Mouse (Mus musculus) macrophage (primary cell): Measurements from ENCODE around the gene Ccdc83. TPM values are rescaled to one million over a fixed set of nuclear protein-coding genes. Genes with fewer than 3 reads are reported as not detected.

ENCODE experiments used
- H3K27ac ChIP-seq: fragments of 350-480 bp; formaldehyde crosslinking; 2 replicates; pipeline ENCODE4 v1.9.0; 2021
- H3K36me3 ChIP-seq: fragments of 350-480 bp; formaldehyde crosslinking; 2 replicates; pipeline ENCODE4 v1.9.0; 2021; ENCODE audit errors: inconsistent target
- H3K4me3 ChIP-seq: fragments of 350-480 bp; formaldehyde crosslinking; 2 replicates; pipeline ENCODE4 v1.9.0; 2021; ENCODE audit errors: inconsistent target
- H3K79me2 ChIP-seq: fragments of 350-480 bp; formaldehyde crosslinking; 2 replicates; pipeline ENCODE4 v1.9.0; 2021; ENCODE audit errors: inconsistent target
- WGBS: methylation state at CpG from one replicate; pipeline ENCODE4 v1.1.7; 2026; ENCODE audit warnings: inconsistent platforms; ENCODE audit not compliant: missing documents; 5-methylcytosine and 5-hydroxymethylcytosine counted together
- polyA plus RNA-seq: library from polyadenylated mRNA; stranded (reverse); fragments of 250-400 nt; gene quantifications from 3 replicates; pipeline ENCODE4 v1.2.4, GENCODE M21; 2018; ENCODE audit warnings: inconsistent platforms
- total RNA-seq, 78 experiments: library from RNA; depleted of rRNA; stranded (reverse); fragments of 250-400 nt; gene quantifications; 1 replicate in 9 of 78; 2 replicates in 24 of 78; 3 replicates in 43 of 78; 4 replicates in 2 of 78; pipeline ENCODE4 v1.2.4; 2018; ENCODE audit warnings: inconsistent platforms in 56 of 78

Gene Ccdc83
- not detected for total RNA-seq (2018; cell fraction: chromatin; rRNA removed)
- not detected for total RNA-seq (2018; cell fraction: cytosol; rRNA removed)
- total RNA-seq (2018; cell fraction: nucleus; rRNA removed): not detected
- polyA plus RNA-seq: not detected in 3 replicates

- WGBS: 12% methylated on average over 28 of the region's 28 CpGs
- Histone ChIP-seq H3K4me3 (no peak within 1 kb of the TSS), H3K36me3 (no peaks in the 10 kb centered on the region)
Measured at GRCm38 (mm10) chr7:90265289-90265970, at the start of gene Ccdc83. TSS of gene Ccdc83 (minus strand) at chr7:90265777.

GRCm38 (mm10) chr7:90313421-90313820 lies 47.8 kb upstream of the Ccdc83 start:
- Histone ChIP-seq H3K36me3 (no peaks in the 10 kb centered on the region), H3K4me3 (no peak overlapping the region), H3K27ac (no peak overlapping the region), H3K79me2 (no peaks in the 10 kb centered on the region)
- 19% methylated on average over 3 of the region's 3 CpGs for WGBS

More at GRCm38 (mm10) chr7:90265289-90265970, at the start of gene Ccdc83:
- H3K79me2 ChIP-seq: no peaks in the 10 kb centered on the region
- no peak within 1 kb of the TSS for H3K27ac ChIP-seq

DNA sequence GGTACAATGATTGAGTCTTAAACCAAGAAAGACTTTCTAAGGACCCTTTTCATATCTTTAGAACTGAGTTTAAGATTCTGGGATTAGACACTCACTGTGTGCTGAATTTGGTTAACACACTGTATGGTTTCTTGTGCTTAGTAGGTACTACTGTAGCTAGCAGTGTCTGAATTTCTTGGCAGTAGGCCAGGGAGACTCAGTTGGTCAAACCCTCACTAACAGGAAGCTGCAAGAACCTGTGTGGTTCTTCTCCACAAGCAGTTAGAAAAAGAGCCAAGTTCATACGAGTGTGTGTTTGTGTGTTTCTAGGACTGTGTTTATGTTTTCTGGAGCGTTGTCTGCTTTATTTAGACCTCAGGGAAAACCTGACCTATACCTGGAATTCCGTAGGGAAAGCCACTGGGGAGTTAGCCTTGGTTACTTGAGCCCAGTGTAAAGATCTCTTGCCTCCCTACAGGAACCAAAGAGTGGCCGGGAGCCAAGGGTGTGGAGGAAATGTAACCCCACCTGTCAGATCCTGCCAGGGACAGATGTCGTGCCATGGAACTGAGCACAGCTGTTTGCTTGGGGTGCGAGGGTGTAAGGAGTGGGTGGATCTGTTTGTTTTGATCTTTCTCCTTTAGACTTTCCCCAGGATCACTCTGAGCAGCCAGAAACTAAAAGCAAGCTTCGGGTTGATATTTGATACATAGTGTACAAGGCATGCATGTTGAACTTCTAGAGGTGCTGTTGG lies 46.7 kb upstream of the Ccdc83 start:
- Histone ChIP-seq H3K79me2 (no peaks in the 10 kb centered on the region), H3K36me3 (no peaks in the 10 kb centered on the region), H3K27ac (no peak overlapping the region), H3K4me3 (no peak overlapping the region)
- 30% methylated on average over 7 of the region's 7 CpGs for whole genome bisulfite sequencing

DNA sequence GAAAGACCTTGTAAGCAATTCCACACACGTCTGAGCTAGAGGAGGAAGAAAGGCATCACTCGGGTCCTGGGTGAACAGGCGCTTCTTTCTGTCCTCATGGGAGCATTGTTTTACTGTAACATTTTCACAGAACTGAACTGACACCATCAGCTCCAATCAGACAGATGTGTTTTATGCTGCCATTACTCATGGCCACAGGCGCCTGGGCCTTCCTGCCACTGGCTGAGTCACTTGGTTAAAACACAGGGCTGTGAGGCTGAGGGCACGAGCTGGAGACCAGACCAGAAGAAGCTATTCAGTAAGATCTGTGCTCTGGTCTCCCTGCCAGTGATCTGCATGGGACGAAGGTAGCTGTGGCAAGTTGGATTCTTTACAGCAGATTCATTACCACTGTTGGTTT lies 42.4 kb upstream of the Ccdc83 start:
- Histone ChIP-seq H3K4me3 (no peak overlapping the region), H3K27ac (no peak overlapping the region), H3K79me2 (no peaks in the 10 kb centered on the region), H3K36me3 (no peaks in the 10 kb centered on the region)
- 84% methylated on average over 6 of the region's 6 CpGs for WGBS

DNA sequence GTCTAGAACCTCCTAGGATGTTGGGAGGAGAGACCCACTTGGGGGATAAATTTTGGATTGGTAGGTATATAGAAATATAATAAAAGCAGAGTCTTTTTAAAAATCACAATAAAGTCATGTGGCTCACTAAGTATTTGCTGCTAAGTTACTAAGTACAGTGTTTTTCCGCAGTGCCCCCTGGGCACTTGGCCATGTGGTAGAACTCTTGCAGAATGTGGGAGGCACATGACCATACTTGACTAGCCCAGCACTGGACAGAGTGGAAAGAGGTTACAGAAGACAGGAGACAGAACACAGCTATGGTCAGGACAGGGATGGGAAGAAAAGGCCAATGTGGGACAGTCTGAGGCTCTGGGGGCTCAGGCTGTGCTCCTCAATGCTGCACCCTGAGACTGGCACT lies 41.4 kb upstream of the Ccdc83 start:
- Histone ChIP-seq H3K79me2 (no peaks in the 10 kb centered on the region), H3K4me3 (no peak overlapping the region), H3K27ac (no peak overlapping the region), H3K36me3 (no peaks in the 10 kb centered on the region)
- WGBS: 90% methylated on average over 1 of the region's 1 CpGs

GRCm38 (mm10) chr7:90306079-90306478 lies 40.5 kb upstream of the Ccdc83 start:
- H3K4me3 ChIP-seq: no peak overlapping the region
- no peaks in the 10 kb centered on the region for H3K79me2 ChIP-seq
- no peaks in the 10 kb centered on the region for H3K36me3 ChIP-seq
- 79% methylated on average over 3 of the region's 3 CpGs for WGBS
- H3K27ac ChIP-seq: no peak overlapping the region

- Histone ChIP-seq H3K36me3 (no peaks in the 10 kb centered on the region), H3K4me3 (no peak overlapping the region), H3K79me2 (no peaks in the 10 kb centered on the region), H3K27ac (no peak overlapping the region)
- 4% methylated on average over 27 of the region's 27 CpGs for WGBS
Measured at GRCm38 (mm10) chr7:90302647-90303552, 37.3 kb upstream of the Ccdc83 start.

DNA sequence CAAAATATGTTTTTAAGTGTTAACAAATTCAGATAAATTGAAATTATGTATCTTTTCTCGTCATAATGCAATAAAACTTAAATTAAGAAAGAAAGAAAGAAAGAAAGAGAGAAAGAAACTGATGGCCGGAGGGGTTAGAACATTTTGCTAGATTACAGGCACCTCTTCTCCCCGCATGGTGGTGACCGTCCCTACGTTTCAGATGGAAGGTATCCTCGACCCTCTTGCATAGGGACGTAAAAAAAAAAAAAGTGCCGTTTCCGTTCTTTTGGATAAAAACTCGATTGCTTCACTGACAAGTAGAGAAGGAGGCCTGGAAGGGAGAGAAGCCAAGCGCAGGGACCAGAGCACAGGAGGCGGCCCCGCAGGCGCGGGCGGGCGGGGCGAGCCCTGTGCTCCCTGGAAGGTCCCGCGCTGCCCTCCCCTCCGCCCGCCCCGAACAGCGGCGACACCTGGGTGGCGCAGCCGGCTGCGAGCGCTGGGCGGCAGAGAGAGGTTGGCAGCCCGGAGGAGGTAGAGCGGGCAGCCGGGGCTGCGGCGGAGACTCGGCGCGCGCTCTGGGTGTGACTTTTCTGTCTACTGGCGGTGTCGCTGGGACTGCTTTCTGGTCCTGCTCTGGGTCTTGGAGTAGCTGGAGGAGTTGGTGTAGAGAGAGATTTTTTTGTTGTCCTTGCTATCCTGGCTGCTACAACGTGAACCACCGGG lies 36.5 kb upstream of the Ccdc83 start, which contains the start of gene Sytl2:
Sytl2 (plus strand) TSS at position 311 of the 705 bp plus-strand sequence.
- H3K79me2 ChIP-seq: no peaks in the 10 kb centered on the region
- no peaks in the 10 kb centered on the region for H3K36me3 ChIP-seq
- no peak within 1 kb of the TSS for H3K4me3 ChIP-seq
- 4% methylated on average over 43 of the region's 43 CpGs for WGBS
- no peak within 1 kb of the TSS for H3K27ac ChIP-seq

- Histone ChIP-seq H3K79me2 (no peaks in the 10 kb centered on the region), H3K27ac (no peak overlapping the region), H3K4me3 (no peak overlapping the region), H3K36me3 (no peaks in the 10 kb centered on the region)
- 75% methylated on average over 6 of the region's 6 CpGs for WGBS
Measured at GRCm38 (mm10) chr7:90291885-90292284, 26.3 kb upstream of the Ccdc83 start.

GRCm38 (mm10) chr7:90284793-90285192 lies 19.2 kb upstream of the Ccdc83 start:
- H3K27ac ChIP-seq: no peak overlapping the region
- WGBS: 88% methylated on average over 7 of the region's 7 CpGs
- H3K36me3 ChIP-seq: no peaks in the 10 kb centered on the region
- H3K4me3 ChIP-seq: no peak overlapping the region
- no peaks in the 10 kb centered on the region for H3K79me2 ChIP-seq

DNA sequence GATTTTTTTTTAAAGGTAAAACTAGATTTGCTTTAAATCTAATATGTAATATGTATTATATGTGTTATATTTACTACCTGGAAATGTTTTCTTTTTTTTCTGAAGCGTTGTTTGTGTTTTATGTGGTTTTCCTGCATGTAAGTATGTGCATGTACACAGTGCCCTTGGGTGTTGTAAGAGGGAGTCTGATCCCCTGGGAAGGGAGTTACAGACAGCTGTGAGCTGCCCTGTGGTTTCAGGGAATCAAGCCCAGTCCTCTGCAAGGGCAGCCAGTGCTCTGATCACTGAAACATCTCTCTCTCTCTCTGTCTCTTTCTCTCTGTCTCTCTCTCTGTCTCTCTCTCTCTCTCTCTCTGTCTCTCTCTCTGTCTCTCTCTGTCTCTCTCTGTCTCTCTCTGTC lies 17.2 kb upstream of the Ccdc83 start:
- Histone ChIP-seq H3K36me3 (no peaks in the 10 kb centered on the region), H3K79me2 (no peaks in the 10 kb centered on the region), H3K27ac (no peak overlapping the region), H3K4me3 (no peak overlapping the region)
- no CpG with 5 or more reads among the region's 1 CpGs for WGBS

DNA sequence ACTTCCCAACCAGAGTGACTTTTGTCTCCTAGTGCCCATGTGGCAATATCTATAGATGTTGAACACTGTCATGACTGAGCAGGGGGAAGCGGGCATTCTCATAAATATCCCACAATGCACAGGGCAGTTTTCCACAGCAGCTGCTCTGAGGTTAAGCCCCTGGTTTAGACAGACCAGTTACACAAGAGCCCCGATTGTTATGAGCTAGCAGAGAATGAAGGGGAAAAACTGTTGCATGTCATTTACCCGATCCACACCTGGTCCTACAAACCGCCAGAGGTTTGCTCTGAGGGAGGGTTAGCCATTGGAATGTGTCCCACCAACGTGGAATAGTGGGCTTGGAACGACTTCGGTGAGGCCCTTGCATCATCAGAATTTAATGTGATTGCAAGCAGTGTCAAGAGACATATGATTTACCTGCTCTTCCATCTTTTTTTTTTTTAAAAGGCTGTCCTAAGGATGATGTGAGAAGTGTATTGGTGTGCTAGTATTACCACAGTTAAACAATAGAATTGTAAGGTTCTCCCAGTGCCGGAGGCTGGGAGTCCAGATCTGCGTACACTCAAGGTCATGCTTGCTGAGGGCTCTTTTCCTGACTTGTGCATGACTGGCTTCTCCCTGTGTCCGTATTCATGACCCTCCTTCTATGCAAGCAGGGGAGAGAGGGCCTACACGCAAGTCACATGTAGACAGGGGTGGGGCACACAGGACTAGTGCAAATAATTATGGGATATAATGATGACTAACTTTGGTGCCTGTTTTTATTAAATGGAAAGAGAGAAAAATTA lies 16.4 kb upstream of the Ccdc83 start:
- no peaks in the 10 kb centered on the region for H3K36me3 ChIP-seq
- WGBS: 63% methylated on average over 10 of the region's 11 CpGs

GRCm38 (mm10) chr7:90280878-90281277 lies 15.3 kb upstream of the Ccdc83 start:
- WGBS: 83% methylated on average over 8 of the region's 8 CpGs
- H3K79me2 ChIP-seq: no peaks in the 10 kb centered on the region
- no peak overlapping the region for H3K27ac ChIP-seq
- H3K4me3 ChIP-seq: no peak overlapping the region
- no peaks in the 10 kb centered on the region for H3K36me3 ChIP-seq

More for the DNA sequence above, 16.4 kb upstream of the Ccdc83 start:
- H3K79me2 ChIP-seq: no peaks in the 10 kb centered on the region
- H3K27ac ChIP-seq: no peak overlapping the region
- no peak overlapping the region for H3K4me3 ChIP-seq
